Mouse (Mus musculus) left cerebral cortex, adult 8-10 months (tissue): ENCODE measurements around the gene Tspan12. TPM values are rescaled to one million over a fixed set of nuclear protein-coding genes. Genes with fewer than 3 reads are reported as not detected.
"Not testable (repeated sequence)": the region's sequence is repeated elsewhere in the genome, so short reads cannot be mapped to it uniquely, and the experiment has no call there.

Experiments
- DNase-seq, 2 experiments: peaks; one replicate each; pipeline ENCODE4 v3.0.0; 2022; ENCODE audit warnings: low spot score in 2 of 2
- total RNA-seq, 4 experiments: library from RNA; stranded (reverse); gene quantifications; 2 replicates each; pipeline ENCODE4 v1.2.4; 2022

Tspan12 gene
- total RNA-seq, 4 experiments from 2014 or later = 25.1 to 27.8 (median 26.8) TPM

DNA sequence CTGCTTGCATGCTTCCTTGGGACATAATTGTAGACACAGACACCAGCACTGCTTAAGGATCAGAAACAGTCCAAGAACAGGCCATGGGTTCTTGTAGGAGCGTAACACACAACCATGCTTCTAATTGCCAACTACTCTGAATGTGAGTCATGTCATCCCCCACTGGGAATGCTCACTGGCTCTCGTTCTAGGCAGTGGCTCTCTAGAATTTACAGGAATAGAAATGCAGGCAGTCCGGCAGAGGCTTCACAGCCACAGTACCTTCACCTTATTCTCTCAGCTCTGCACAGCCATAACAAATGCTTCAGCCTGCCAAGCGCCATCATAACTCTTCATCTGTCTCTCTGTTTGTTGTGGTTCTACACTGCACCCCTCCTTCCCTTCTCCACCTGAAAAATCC is 23.9 kb downstream of the Tspan12 start:
- DNase-seq = no peak

DNA sequence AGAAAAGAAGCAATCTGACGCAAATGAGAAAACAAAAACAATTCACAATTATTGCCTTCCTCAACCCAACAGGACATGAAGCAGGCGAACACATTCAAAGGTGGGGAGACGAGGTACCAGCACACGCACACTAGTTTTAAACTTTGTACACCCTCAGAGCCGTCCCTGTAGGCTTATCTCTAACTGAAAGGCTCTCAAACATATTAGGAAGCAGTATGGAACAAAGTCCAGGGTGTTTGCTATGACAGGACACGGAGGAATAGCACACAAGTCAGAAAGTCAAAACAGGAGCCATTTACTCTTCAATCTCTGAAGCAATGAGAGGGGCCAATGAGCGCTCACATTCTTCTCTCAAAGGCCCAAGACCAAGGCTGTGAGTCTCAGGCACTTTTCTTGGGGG is 24.3 kb downstream of the Tspan12 start:
- DNase-seq = no peak

DNA sequence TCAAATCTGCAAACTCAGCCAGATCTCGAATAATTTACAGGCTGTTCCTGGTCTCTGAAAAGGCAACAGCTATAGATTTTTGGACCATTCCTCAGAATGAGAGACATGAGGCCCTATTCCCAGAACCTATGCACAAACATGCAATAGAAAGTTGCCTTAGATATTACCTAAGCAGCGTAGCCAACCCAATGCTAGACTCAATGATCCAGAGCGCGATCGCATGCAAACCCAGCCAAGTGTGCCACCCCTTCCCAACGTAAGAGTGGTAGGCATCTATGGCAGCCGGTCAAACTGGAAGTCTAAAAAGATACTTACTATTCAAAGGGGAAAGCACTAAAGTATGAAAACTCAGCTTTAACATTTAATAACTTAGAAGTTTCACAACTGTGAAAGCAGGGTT is 28.6 kb downstream of the Tspan12 start:
- DNase-seq = no peak

DNA sequence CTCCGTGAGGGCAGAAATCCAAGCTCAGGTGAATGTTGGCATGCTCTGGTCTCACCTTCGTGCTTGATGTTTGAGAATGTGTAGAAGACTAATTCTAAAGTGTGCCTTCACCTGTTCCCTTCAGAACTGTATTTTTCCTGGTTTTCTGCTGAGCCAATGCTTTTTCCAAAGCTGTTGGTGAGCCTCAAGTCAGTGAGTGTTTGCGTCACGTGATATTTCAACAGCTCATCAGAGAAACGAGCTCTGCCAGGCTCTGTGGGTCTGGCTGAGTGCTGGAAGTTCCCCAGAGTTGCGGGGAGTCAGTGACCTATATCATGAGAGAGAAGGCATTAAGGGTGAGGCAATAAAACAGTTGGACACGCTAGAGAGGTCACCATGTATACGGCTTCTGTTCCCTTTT is 29.0 kb downstream of the Tspan12 start:
- no peak for DNase-seq

DNA sequence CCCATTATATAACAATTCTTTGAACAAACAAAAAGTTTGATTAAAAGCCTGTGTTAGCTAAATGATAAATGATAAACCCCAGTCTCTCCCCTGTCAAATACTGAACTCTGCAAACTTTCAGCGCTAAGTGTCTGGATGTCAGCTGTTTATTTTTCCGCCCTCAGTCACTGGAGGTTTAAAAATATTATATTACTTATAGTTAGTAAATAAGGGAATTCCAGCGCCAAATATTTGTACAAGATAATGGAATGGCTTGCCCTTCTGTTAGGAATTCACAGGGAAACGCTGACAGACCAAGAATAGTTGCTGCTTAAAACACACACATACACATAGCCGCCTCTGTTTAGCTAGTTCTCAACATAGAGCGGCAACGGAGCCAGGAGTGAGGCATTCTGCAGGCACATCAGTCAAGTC is 29.6 kb downstream of the Tspan12 start:
- no peak for DNase-seq

DNA sequence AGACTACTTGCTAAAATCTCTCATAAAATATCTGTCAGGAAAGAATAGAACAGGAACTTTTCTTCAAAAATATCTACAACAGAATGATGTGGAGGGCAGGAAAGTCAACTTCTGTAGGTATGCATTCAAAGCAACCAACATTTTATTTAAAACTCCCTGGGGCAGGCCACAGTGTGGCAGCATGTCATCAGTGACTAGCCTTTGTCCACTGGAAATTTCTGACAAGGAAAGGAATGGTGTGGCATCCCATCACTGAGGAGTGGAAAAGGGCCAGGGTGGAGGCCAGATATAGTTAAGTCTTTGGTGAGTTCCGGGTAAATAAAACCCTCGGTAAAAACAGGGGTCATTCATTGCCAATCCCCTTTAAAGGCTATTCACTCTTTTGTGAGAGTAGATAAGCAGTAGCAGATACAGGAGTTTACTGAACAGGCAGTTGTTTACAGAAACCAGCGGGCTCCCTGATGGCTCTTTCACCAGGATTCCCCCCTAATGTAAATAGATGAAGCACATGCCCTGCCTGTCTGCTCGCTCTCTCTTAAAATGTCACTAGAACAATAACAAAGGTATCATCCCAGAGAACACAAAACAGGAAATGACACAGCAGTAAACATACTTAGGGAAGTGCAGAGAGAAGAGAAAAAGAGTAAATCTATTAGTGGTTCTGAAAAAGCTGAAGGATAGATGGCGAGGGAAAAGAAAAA is 34.1 kb downstream of the Tspan12 start:
- DNase-seq = no peak

DNA sequence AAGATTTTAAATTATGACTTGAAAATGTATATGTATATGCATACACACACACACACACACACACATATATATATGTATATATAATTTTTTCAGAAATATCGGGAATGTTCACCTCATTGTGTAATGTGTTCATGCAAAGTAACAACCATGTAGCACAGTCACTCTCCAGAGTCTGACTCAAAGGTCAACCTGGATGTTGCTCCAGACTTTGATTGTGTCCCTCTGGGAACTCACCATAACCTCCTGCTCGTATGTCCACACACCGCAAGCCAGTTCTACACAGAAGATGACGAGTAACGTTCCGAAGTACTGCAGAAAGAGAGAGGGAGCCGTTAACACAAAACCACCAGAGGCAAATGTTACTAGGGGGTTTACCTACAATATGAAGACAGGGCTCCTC is 46.3 kb downstream of the Tspan12 start:
- DNase-seq = no peak

DNA sequence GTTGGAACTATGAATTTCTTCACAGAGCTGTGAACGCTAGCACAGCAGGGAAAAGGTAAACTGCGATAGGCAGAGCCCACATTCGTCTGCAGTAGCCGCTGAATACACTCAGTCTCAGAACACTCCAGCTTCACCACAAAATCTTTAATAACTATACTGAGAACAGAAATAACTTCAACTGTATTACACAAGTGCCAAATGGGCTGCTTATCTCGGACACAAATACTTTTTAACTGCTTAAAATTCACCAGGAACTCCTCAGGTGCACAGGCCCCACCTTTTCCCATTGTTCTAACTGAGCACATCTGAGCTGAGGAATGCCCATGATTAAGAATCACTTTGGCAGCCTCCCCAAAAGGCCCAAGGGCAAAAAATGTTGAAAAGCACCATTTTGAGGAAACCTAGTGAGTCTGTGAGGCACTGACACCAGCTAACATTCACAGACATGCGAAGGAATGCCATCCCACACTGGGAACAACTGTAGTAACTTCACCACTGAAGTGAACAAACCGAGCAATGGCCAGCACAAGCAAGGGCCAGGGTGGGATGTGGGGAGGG is 47.2 kb downstream of the Tspan12 start:
- no peak for DNase-seq

DNA sequence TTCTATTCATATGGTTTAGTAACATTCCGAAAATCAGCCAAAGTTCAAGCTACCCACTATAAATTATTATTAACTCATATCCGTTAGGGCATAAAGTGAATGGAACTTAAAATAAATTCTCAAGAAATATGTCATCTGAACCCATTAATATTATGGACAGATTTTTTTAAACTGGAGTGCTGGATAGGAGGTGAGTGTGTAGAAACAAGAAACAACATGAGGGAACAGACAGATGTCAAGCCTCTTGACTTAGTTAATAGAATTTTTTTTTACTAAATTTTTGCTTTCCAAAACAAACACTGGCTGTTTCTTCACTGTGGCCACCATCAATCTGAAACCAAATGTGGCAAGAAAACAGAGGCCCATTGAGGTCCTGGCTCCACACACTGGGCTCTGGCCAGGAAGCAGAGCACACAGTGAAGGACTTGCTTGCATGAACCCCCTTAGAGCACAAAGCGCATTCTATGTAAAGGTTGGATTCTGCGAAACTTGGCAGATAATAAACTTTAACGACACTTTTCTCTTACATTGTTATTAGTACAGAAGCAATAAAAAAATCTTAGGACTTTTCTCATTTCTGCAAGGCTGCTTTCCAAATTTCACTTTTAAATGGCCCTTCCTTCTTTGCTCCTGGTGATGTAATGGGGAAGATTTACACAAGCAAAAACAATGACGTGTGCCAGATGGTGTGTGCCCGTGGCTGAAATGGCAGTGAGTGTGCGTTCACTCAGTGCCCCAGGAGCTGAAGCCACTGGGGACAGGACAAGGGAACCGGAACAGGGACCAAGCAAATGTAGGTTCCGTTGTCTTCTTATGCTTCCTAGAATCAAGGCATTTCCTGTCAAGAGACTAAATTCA is 48.6 kb downstream of the Tspan12 start:
- DNase-seq = peak in 1 of 2 experiments; percentile 10

DNA sequence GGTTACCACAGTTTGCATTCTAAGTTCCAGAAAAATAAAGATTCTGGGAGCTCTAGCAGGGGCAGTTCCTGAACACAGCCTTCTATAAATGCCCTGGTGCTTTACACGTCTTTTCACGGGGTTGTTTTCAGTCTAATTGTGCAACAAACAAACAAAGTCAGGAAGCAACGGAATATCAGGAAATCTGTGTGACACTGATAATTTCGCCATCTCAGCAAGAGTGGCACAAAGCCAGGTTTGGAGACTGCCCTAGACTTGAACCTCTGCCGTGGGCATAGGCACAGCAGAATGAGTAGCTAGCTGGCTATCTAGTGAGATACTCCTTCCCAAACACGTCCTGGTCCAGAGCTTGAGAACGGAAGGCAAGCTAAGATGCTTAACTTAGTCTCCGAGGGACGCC is 53.7 kb downstream of the Tspan12 start:
- no peak for DNase-seq

DNA sequence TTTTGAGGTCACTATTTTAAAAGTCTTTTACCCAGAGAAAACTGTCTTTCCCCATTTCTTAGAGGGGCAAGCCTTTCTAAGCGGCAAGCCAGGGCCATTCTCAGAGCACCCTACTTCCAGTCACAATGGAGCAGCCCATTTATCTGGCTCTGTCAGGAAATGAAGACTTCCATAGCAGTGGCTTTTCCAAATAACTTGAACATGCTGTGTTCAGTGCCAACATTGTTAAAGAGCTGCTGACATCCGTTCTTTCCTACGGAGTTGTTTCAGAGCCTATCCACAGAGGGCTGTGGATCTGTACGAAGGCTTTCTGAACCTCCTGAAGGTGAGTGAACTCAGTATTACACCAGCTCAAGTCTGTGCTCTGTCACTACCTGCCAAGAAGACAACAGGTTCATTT is 55.2 kb downstream of the Tspan12 start:
- no peak for DNase-seq

DNA sequence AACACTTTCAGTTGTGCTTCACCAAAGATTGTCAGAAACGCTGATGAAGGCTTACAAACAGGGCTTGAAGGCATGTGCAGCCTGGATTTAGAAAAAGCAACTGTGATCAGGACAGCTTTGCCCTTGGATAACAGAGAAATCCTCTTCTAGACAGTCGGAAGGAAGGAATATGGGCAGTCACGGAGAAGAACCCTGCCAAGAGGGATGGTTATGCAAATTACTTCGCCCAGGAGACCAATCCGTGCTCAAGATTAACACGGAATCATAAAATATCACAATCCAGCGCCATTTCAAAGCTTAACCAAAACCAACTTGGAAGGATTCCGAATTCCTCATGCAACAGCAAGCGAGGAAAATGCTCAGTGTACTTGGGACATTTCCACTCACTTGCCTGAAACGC is 55.9 kb downstream of the Tspan12 start:
- no peak for DNase-seq

DNA sequence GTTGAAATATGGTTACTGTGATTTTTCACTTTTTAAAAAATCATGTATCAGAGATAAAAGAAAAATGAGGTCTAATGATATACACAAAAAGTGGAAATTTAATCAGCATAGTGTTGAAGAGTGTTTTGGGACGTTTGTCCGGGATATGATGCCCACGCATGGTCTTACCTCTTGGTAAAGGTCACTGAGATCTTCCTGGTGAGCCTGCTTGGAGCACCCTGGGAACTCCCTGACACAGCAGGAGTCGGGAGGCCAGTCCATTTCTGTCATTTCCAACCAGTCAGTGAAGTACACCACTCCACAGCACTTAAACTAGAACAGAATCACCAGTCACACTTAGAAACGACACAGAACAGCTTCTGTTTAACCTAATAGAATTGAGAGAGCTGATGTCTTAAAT is 56.9 kb downstream of the Tspan12 start:
- no peak for DNase-seq

DNA sequence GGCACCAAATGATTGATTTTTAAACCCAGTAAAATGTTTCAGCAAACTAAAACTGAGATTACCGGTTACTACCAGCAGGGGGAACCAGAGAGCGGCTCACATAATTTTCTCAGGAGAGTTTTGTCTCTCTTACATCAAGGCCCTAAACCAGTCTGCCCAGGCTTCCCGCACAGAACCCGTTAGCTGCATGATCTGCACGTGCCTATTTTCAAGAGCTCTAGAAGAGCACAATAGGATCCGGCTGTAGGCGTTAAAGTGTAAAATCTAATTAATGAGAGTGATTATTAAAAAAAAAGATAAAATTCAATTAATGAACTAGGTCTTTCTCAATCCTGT is 57.3 kb downstream of the Tspan12 start:
- DNase-seq = peak; percentile 15 to 37

DNA sequence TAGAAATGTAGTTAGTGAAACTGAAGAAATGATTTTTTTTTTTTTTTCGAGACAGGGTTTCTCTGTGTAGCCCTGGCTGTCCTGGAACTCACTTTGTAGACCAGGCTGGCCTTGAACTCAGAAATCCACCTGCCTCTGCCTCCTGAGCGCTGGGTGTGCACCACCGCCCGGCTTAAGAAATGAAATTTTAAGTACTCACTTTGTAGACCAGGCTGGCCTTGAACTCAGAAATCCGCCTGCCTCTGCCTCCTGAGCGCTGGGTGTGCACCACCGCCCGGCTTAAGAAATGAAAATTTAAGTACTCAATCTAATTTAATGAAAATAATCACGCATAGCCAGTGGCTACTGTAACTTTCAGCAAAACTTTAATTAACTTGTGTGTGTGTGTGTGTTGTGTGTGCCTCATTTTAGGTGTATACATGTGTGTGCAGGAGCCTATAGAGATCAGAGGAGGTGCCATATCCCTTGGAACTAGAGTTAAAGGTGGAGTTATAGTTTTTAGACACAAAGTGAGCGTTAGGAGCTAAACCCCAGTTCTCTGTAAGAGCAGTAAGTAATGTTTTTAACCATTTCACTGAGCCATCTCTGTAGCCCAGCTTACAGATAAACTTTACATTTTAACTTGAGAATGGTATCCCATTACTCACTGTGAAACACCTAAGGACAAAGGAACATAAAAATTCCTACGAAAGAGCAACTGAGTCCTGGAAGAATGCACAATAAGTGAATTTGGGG is 57.8 kb downstream of the Tspan12 start:
- DNase-seq = no peak

DNA sequence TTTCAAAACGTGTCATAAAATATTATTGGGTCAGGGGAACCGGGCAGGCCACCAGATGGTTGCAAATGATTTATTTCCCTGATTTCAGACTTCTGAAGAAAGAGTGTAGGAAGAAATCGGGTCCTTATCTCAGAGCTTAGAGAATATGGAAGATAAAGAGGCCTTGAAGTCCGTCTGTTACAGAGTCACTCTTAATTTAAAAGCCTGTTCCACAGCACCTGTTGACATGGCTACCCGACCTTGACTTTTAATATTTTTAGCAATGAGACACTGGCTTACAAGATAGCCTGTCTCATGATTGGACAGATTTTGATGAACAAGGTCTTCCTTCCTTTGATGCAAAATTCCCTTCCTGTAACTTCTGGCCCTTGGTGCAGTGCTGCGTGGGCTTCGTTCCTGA is 61.0 kb downstream of the Tspan12 start:
- DNase-seq = no peak

DNA sequence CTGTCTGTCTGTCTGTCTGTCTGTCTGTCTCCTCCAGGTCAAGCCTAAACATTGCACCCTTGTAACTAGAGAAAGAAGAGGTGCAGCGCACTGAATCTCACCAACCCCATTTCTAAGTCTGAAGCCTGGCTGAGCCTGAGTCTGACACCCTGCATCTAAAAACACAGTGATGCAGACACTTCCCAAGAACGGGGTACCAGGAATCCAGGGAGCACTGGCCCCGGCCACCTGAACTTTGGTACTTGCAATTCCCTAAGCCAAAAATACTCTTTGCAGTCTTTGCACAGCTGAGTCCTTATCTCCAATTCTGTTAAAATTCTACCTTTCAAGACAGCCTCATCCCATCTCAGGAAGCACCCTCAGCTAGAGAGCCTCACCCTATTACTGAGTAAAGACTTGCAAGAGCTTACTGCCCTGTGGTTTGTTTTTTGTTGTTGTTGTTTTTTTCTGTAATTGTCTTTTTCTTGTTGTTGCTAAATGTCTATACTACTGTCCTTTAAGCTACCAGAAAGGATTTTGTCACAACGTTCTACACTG is 61.7 kb downstream of the Tspan12 start:
- DNase-seq = no peak

DNA sequence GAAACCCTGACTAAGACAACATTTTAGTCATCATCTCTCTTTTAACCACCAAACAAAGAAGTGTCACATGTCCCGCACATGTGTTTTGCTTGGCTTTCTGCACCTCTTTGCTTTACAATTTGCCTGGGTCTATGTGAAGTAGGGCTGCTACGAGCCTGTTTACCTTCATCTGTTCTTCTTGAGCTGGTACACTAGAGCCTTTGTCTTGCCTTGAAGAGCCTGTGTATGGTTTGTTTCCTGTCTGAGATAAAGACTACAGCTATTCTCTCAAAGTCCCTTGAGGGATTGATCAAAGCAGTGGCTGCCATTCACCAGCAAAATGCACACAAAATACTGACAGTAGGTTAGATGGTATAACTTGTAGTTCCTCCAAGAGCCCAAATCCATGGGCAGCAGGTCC is 62.3 kb downstream of the Tspan12 start:
- DNase-seq = no peak

DNA sequence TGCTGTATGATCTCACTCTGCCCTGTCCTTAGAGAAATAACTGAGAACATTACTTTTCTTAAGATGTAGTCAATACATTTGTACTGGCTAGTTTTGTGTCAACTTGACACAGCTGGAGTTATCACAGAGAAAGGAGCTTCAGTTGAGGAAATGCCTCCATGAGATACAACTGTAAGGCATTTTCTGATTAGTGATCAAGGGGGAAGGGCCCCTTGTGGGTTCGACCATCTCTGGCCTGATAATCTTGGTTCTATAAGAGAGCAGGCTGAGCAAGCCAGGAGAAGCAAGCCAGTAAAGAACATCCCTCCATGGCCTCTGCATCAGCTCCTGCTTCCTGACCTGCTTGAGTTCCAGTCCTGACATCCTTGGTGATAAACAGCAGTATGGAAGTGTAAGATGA is 62.7 kb downstream of the Tspan12 start:
- not testable (repeated sequence) for DNase-seq

DNA sequence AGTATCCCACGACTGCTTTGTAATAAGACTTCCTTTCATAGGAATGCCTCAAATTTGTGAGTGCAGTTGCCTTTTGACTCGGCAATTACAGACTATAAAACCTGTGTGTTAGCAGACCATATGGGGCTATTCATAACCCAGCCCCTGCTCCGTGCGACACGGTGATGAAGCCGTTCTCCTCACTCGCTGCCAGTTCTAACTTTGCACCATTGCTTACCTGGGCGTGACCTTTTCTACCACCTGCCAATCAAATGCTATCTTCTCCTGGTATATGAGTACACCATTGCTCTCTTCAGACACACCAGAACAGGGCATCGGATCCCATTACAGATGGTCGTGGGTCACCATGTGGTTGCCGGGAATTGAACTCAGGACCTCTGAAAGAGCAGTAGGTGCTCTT is 64.6 kb downstream of the Tspan12 start:
- no peak for DNase-seq

DNA sequence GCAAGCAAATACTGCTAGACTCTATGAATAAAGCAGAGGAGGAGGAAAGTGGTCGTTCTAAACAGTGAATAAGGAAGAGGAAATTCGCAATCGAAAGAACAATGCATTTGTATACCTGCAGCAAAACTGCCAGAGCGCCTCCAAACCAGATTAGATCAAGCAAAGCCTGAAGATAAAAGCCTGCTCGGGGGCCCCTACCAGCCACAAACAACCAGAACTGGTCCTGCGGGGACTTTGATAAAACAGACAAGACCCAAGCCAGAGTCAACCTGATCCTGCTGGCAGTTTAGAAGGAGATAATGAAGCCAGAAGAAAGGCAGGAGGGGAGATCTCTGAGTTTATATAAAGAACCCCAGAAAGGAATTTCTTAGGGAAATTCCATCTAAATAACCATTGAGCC is 65.0 kb downstream of the Tspan12 start:
- DNase-seq = no peak
